Mouse (Mus musculus) retina, embryonic 14.5 days (tissue): ENCODE data around the gene Tmem108.

Experiments
- DNase-seq: peaks from one replicate; pipeline ENCODE4 v3.0.0-alpha.2; 2015; ENCODE audit warnings: low spot score

Gene Tmem108

GRCm38 (mm10) chr9:103584865-103585264, 176.8 kb downstream of the Tmem108 start:
- DNase-seq, result no peak

- DNase-seq, result no peak
Measured at GRCm38 (mm10) chr9:103582249-103582961, 179.2 kb downstream of the Tmem108 start.

GRCm38 (mm10) chr9:103580621-103581020, 181.0 kb downstream of the Tmem108 start:
- DNase-seq, result no peak

GRCm38 (mm10) chr9:103580186-103580585, 181.5 kb downstream of the Tmem108 start:
- no peak for DNase-seq

GRCm38 (mm10) chr9:103579411-103580026, 182.1 kb downstream of the Tmem108 start:
- DNase-seq, result no peak

- DNase-seq, result no peak
Measured at GRCm38 (mm10) chr9:103577731-103578130, 183.9 kb downstream of the Tmem108 start.

GRCm38 (mm10) chr9:103577181-103577580, 184.5 kb downstream of the Tmem108 start:
- DNase-seq, result no peak

- no peak for DNase-seq
Measured at GRCm38 (mm10) chr9:103575901-103576300, 185.7 kb downstream of the Tmem108 start.

GRCm38 (mm10) chr9:103573994-103574750, 187.5 kb downstream of the Tmem108 start:
- peak; percentile 79 for DNase-seq

- no peak for DNase-seq
Measured at GRCm38 (mm10) chr9:103570158-103570741, 191.4 kb downstream of the Tmem108 start.

- DNase-seq, result no peak
Measured at GRCm38 (mm10) chr9:103568983-103569382, 192.7 kb downstream of the Tmem108 start.

- DNase-seq, result no peak
Measured at GRCm38 (mm10) chr9:103565186-103565585, 196.5 kb downstream of the Tmem108 start.

- DNase-seq, result peak; percentile 88
Measured at GRCm38 (mm10) chr9:103563864-103564610, 197.6 kb downstream of the Tmem108 start.

- DNase-seq, result no peak
Measured at GRCm38 (mm10) chr9:103562063-103562462, 199.6 kb downstream of the Tmem108 start.

GRCm38 (mm10) chr9:103558741-103559140, 202.9 kb downstream of the Tmem108 start:
- DNase-seq, result no peak

- DNase-seq, result no peak
Measured at GRCm38 (mm10) chr9:103558240-103558639, 203.4 kb downstream of the Tmem108 start.

- no peak for DNase-seq
Measured at GRCm38 (mm10) chr9:103557085-103557484, 204.6 kb downstream of the Tmem108 start.

- DNase-seq, result no peak
Measured at GRCm38 (mm10) chr9:103555334-103555733, 206.3 kb downstream of the Tmem108 start.

- DNase-seq, result peak; percentile 84
Measured at GRCm38 (mm10) chr9:103550661-103551248, 210.9 kb downstream of the Tmem108 start.

- DNase-seq, result no peak
Measured at GRCm38 (mm10) chr9:103549178-103549577, 212.5 kb downstream of the Tmem108 start.

GRCm38 (mm10) chr9:103548606-103549005, 213.0 kb downstream of the Tmem108 start:
- DNase-seq, result no peak
